Mouse (Mus musculus): ENCODE data around the gene Krit1.

GRCm38 (mm10) chr5:3771512-3771911, 31.5 kb upstream of the Krit1 start:
- no peak for TF ChIP-seq CTCF (IDR thresholded peaks at IDR 0.05; ENCODE audit: low read depth, low read length)
- no peak for TF ChIP-seq POLR2A (IDR thresholded peaks at IDR 0.05; ENCODE audit: borderline replicate concordance, low read depth, low read length)
